Mouse (Mus musculus) lung, embryonic 16.5 days (tissue): ENCODE results near the gene Bag2. TPM values are rescaled to one million over a fixed set of nuclear protein-coding genes. Genes with fewer than 3 reads are reported as not detected.
A peak's percentile ranks its signal among the peaks of the same experiment; 100 is the strongest.
"Not testable (repeated sequence)": the region's sequence is repeated elsewhere in the genome, so short reads cannot be mapped to it uniquely, and the experiment has no call there.

ENCODE experiments used
- ATAC-seq: fragments of 200-750 bp; cut with Nextera tagmentation; 2 replicates; pipeline ENCODE4 v1.8.0; 2017; ENCODE audit warnings: low read depth, mild to moderate bottlenecking, moderate library complexity
- H3K27ac ChIP-seq: fragments of 300-500 bp; sonication (generic); 2 replicates; pipeline ENCODE4 v1.5.1; 2014; ENCODE audit warnings: mild to moderate bottlenecking, control low read depth, low read length
- H3K27me3 ChIP-seq: fragments of 300-500 bp; sonication (generic); 2 replicates; pipeline ENCODE4 v1.6.1; 2014; ENCODE audit warnings: low read depth, low read length, mixed read lengths; ENCODE audit not compliant: control insufficient read depth, insufficient read depth
- H3K36me3 ChIP-seq: fragments of 300-500 bp; sonication (generic); 2 replicates; pipeline ENCODE4 v1.6.1; 2014; ENCODE audit warnings: low read length; ENCODE audit not compliant: control insufficient read depth, insufficient read depth
- H3K4me1 ChIP-seq: fragments of 300-500 bp; sonication (generic); replicated peaks from 2 replicates; pipeline ENCODE4 v1.6.1; 2014; ENCODE audit warnings: low read length, mixed read lengths; ENCODE audit not compliant: control insufficient read depth, insufficient read depth
- H3K4me2 ChIP-seq: fragments of 300-500 bp; sonication (generic); 2 replicates; pipeline ENCODE4 v1.6.1; 2014; ENCODE audit warnings: low read depth, low read length, control low read depth
- H3K4me3 ChIP-seq: fragments of 300-500 bp; sonication (generic); 2 replicates; pipeline ENCODE4 v1.5.1; 2014; ENCODE audit warnings: mild to moderate bottlenecking, low read length, control low read depth
- H3K9ac ChIP-seq: fragments of 300-500 bp; sonication (generic); 2 replicates; pipeline ENCODE4 v1.6.1; 2014; ENCODE audit warnings: low read length, control low read depth
- H3K9me3 ChIP-seq: fragments of 300-500 bp; sonication (generic); 2 replicates; pipeline ENCODE4 v1.6.1; 2016; ENCODE audit warnings: low read length; ENCODE audit not compliant: control insufficient read depth
- WGBS: fragments of 180-500 bp; shearing (Covaris S2); extraction: QIAGEN DNeasy Blood & Tissue Kit; methylation state at CpG from one replicate; pipeline ENCODE4 v1.1.7; 2014; 5-methylcytosine and 5-hydroxymethylcytosine counted together
- polyA plus RNA-seq: library from polyadenylated mRNA; unstranded; fragments of >200 nt; fragmentation: Nextera tagmentation; extraction: Ambion mirVana; gene quantifications from 2 replicates; pipeline ENCODE4 v1.2.1, GENCODE M21; 2015

Gene Bag2
- polyA plus RNA-seq, 1 experiment from 2014 or later = 39.0 TPM

- Histone ChIP-seq H3K9me3 (no peaks in the 10 kb centered on the region), H3K4me3 (no peak overlapping the region), H3K9ac (no peak overlapping the region), H3K27ac (no peak overlapping the region), H3K4me1 (peaks cover 17% of the 10 kb centered on the region), H3K27me3 (no peaks in the 10 kb centered on the region), H3K4me2 (no peak overlapping the region), H3K36me3 (no peaks in the 10 kb centered on the region)
- ATAC-seq = no peak
- 71% methylated on average over 21 of the region's 21 CpGs for WGBS
These were observed 2.4 kb downstream of the Bag2 start for GRCm38 (mm10) chr1:33754965-33755735.

- no peaks in the 10 kb centered on the region for H3K9me3 ChIP-seq
- no peak overlapping the region for H3K27ac ChIP-seq
- no peaks in the 10 kb centered on the region for H3K27me3 ChIP-seq
- no peak overlapping the region for H3K9ac ChIP-seq
- H3K4me3 ChIP-seq = no peak overlapping the region
- no peak overlapping the region for H3K4me2 ChIP-seq
- ATAC-seq = no peak
- WGBS = 87% methylated on average over 17 of the region's 17 CpGs
- H3K36me3 ChIP-seq = no peaks in the 10 kb centered on the region
- peaks cover 17% of the 10 kb centered on the region for H3K4me1 ChIP-seq
These were observed 3.5 kb downstream of the Bag2 start for GRCm38 (mm10) chr1:33754089-33754488.

- no peak overlapping the region for H3K27ac ChIP-seq
- no peaks in the 10 kb centered on the region for H3K36me3 ChIP-seq
- H3K27me3 ChIP-seq = no peaks in the 10 kb centered on the region
- H3K4me3 ChIP-seq = no peak overlapping the region
- no peak for ATAC-seq
- H3K4me1 ChIP-seq = peaks cover 5% of the 10 kb centered on the region
- no peak overlapping the region for H3K9ac ChIP-seq
- H3K4me2 ChIP-seq = no peak overlapping the region
- no peaks in the 10 kb centered on the region for H3K9me3 ChIP-seq
- 87% methylated on average over 10 of the region's 10 CpGs for WGBS
These were observed 6.3 kb downstream of the Bag2 start for GRCm38 (mm10) chr1:33751283-33751682.

DNA sequence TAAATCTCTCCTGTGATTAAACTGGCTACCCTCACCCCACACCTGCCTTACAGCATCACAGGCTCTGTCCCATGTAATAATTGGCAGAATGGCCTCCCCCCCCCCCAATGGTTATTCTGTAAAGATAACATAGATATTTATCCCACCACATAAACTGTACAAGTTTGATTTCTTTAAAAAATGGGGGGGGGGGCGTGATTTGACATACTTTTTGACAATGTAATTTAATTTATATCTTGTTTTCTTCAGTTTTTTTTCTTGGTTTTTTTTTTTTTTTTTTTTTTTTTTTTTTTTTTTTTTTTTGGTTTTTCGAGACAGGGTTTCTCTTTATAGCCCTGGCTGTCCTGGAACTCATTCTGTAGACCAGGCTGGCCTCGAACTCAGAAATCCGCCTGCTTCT is 7.9 kb downstream of the Bag2 start:
- H3K9ac ChIP-seq = not testable (repeated sequence)

DNA sequence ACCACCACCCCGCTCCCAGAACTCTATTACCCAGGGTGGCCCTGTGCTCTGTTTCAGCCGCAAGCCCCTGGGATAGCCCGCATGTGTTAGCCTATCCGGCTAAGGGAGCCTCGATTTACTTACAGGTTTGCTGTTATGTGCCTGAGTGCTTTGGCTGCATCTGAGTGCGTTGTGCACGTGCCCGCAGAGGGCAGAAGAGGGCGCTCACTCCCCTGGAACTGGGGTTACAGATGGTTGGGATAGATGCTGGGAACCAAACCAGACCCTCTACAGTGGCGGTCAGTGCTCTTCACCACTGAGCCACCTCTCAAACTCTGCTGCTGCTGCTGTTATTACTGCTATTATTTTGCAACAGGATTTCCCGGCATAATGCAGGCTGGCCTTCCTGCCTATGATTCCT is 8.5 kb downstream of the Bag2 start:
- Histone ChIP-seq H3K9me3 (no peaks in the 10 kb centered on the region), H3K4me1 (no peaks in the 10 kb centered on the region), H3K27me3 (no peaks in the 10 kb centered on the region), H3K27ac (no peak overlapping the region), H3K36me3 (peaks cover 2% of the 10 kb centered on the region; the same call in 1 of the 2 replicates), H3K9ac (no peak overlapping the region), H3K4me2 (no peak overlapping the region), H3K4me3 (no peak overlapping the region)
- 94% methylated on average over 11 of the region's 11 CpGs for WGBS
- ATAC-seq = no peak

More for the DNA sequence above, 7.9 kb downstream of the Bag2 start:
- not testable (repeated sequence) for H3K4me3 ChIP-seq, H3K27me3 ChIP-seq, H3K4me2 ChIP-seq, H3K9me3 ChIP-seq, H3K4me1 ChIP-seq, H3K27ac ChIP-seq, H3K36me3 ChIP-seq, ATAC-seq
- WGBS = 89% methylated on average over 3 of the region's 4 CpGs

GRCm38 (mm10) chr1:33745901-33746300 is 11.7 kb downstream of the Bag2 start:
- no peak for ATAC-seq
- Histone ChIP-seq H3K9ac (no peak overlapping the region), H3K9me3 (no peaks in the 10 kb centered on the region), H3K4me1 (no peaks in the 10 kb centered on the region), H3K36me3 (peaks cover 2% of the 10 kb centered on the region; the same call in 1 of the 2 replicates), H3K4me2 (no peak overlapping the region), H3K27ac (no peak overlapping the region), H3K27me3 (no peaks in the 10 kb centered on the region), H3K4me3 (no peak overlapping the region)
- 96% methylated on average over 4 of the region's 4 CpGs for WGBS

DNA sequence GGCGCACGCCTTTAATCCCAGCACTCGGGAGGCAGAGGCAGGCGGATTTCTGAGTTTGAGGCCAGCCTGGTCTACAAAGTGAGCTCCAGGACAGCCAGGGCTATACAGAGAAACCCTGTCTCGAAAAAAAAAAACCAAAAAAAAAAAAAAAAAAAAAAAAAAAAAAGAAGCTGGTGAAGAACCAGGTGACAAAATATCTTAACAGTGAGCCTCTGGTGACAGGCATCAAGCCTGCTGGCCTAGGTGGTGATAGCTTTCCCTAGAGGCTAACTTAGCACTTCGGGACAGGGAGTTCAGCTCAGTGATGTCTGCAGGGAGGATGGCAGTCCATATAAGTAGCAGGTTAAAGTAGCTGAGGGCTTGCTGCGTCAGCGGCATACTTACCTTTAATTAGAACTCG is 12.8 kb downstream of the Bag2 start:
- not testable (repeated sequence) for H3K27ac ChIP-seq, ATAC-seq, H3K4me2 ChIP-seq, H3K27me3 ChIP-seq, H3K9ac ChIP-seq, H3K9me3 ChIP-seq, H3K36me3 ChIP-seq, H3K4me1 ChIP-seq, H3K4me3 ChIP-seq
- WGBS = 94% methylated on average over 9 of the region's 9 CpGs

- H3K27ac ChIP-seq = no peak overlapping the region
- H3K9me3 ChIP-seq = no peaks in the 10 kb centered on the region
- H3K4me1 ChIP-seq = no peaks in the 10 kb centered on the region
- WGBS = 21% methylated on average over 8 of the region's 8 CpGs
- peaks cover 8% of the 10 kb centered on the region for H3K36me3 ChIP-seq
- H3K4me2 ChIP-seq = no peak overlapping the region
- no peak for ATAC-seq
- no peak overlapping the region for H3K9ac ChIP-seq
- no peaks in the 10 kb centered on the region for H3K27me3 ChIP-seq
- no peak overlapping the region for H3K4me3 ChIP-seq
These were observed 14.7 kb downstream of the Bag2 start for GRCm38 (mm10) chr1:33742903-33743302.

DNA sequence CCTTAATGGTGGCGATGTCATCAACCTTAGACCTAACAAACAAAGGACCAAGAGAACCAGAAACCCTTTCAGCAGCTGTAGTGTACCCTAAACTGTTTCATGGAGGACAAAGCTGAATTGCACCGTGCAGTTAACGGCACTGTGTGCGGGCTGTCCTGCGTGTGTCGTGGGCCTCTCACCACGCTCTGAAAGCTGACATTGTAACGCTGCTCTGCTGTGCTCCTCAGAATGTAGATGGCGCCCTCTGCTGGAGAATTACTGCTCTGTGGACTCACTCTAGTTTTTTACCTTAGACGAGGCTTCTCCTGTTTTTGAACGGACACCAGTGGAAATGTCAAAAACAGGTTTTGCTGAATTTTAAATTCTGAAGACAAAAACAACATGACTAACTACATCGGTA is 18.3 kb downstream of the Bag2 start:
- Histone ChIP-seq H3K9ac (no peak overlapping the region), H3K4me2 (no peak overlapping the region), H3K27ac (no peak overlapping the region), H3K9me3 (no peaks in the 10 kb centered on the region), H3K4me1 (no peaks in the 10 kb centered on the region), H3K36me3 (peaks cover 19% of the 10 kb centered on the region), H3K4me3 (no peak overlapping the region), H3K27me3 (no peaks in the 10 kb centered on the region)
- peak; percentile 70; the same call in 1 of the 2 replicates for ATAC-seq
- 27% methylated on average over 12 of the region's 12 CpGs for WGBS
